Mouse (Mus musculus) forebrain, embryonic 15.5 days (tissue): ENCODE data around the gene Ctse. TPM values are rescaled to one million over a fixed set of nuclear protein-coding genes. Genes with fewer than 3 reads are reported as not detected.

Experiments
- ATAC-seq: fragments of 200-750 bp; cut with Nextera tagmentation; replicated peaks from 2 replicates; pipeline ENCODE4 v1.8.0; 2017; ENCODE audit warnings: mild to moderate bottlenecking, moderate TSS enrichment, moderate library complexity
- H3K27ac ChIP-seq: fragments of 300-500 bp; sonication (generic); replicated peaks from 2 replicates; pipeline ENCODE4 v1.5.1; 2015; ENCODE audit warnings: mild to moderate bottlenecking, inconsistent platforms
- H3K27me3 ChIP-seq: fragments of 300-500 bp; sonication (generic); 2 replicates; pipeline ENCODE4 v1.6.1; 2015; ENCODE audit warnings: inconsistent platforms
- H3K36me3 ChIP-seq: fragments of 300-500 bp; sonication (generic); 2 replicates; pipeline ENCODE4 v1.6.1; 2015; ENCODE audit warnings: mild to moderate bottlenecking, inconsistent platforms
- H3K4me1 ChIP-seq: fragments of 300-500 bp; sonication (generic); 2 replicates; pipeline ENCODE4 v1.6.1; 2015; ENCODE audit warnings: inconsistent platforms
- H3K4me2 ChIP-seq: fragments of 300-500 bp; sonication (generic); replicated peaks from 2 replicates; pipeline ENCODE4 v1.6.1; 2015; ENCODE audit warnings: mild to moderate bottlenecking, inconsistent platforms
- H3K4me3 ChIP-seq: fragments of 300-500 bp; sonication (generic); 2 replicates; pipeline ENCODE4 v1.5.1; 2015; ENCODE audit warnings: mild to moderate bottlenecking, inconsistent platforms
- H3K9ac ChIP-seq: fragments of 300-500 bp; sonication (generic); replicated peaks from 2 replicates; pipeline ENCODE4 v1.6.1; 2015; ENCODE audit warnings: mild to moderate bottlenecking, inconsistent platforms
- H3K9me3 ChIP-seq: fragments of 300-500 bp; sonication (generic); 2 replicates; pipeline ENCODE4 v1.6.1; 2016; ENCODE audit warnings: inconsistent platforms
- WGBS: fragments of 180-500 bp; shearing (Covaris S2); methylation state at CpG from one replicate; pipeline ENCODE4 v1.1.7; 2015; ENCODE audit warnings: mixed read lengths; 5-methylcytosine and 5-hydroxymethylcytosine counted together
- polyA plus RNA-seq: library from polyadenylated mRNA; unstranded; fragments of >200 nt; fragmentation: Nextera tagmentation; extraction: Ambion mirVana; gene quantifications from 2 replicates; pipeline ENCODE4 v1.2.1, GENCODE M21; 2015

Gene Ctse
- polyA plus RNA-seq, 1 experiment from 2014 or later, result not detected

DNA sequence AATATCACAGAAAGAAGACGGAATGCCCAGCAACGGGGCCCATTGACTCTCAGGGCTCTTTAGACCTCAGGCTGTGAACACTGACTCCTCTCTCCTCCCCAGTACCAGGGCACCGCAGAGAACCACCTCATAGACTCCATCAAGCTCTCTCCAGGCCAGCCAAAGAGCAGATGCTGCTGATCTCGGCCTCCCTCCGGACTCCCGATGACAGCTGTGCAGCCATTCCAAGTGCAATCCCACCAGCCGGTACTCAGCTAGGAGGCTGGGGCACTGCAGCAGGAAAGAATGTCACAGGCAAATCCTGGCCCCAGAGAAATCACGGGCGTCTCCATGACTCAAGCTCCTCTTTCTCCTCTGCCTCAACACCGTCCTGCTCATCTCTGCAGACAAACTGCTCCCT is 73.4 kb downstream of the Ctse start:
- Histone ChIP-seq H3K9me3 (no peaks in the 10 kb centered on the region), H3K9ac (no peak overlapping the region), H3K4me2 (no peak overlapping the region), H3K4me1 (no peaks in the 10 kb centered on the region), H3K27me3 (no peaks in the 10 kb centered on the region), H3K4me3 (no peak overlapping the region), H3K36me3 (no peaks in the 10 kb centered on the region), H3K27ac (no peak overlapping the region)
- 82% methylated on average over 10 of the region's 10 CpGs for WGBS
- no peak for ATAC-seq

DNA sequence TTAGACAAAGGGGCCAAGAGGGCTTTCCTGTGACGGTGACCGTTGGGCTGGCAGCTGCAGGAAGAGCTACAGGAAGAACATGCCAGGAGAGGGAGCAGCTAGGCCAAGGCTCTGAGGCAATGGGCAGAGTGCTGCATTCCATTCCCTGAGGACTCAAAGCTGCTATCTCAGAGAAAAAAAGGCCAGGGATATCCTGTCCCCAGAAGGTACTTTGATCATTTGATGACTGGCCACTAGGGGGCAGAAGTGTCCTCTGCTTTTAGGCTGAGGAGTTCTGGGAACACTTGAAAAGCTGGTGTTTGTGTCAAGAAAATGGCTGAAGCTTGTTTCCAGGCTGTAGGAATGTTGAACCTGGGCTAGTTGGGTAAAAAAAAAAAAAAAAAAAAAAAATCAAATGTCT is 74.3 kb downstream of the Ctse start:
- no peak overlapping the region for H3K4me3 ChIP-seq
- H3K27ac ChIP-seq, result no peak overlapping the region
- no peak overlapping the region for H3K9ac ChIP-seq
- no peaks in the 10 kb centered on the region for H3K9me3 ChIP-seq
- WGBS, result 31% methylated on average over 2 of the region's 2 CpGs
- no peaks in the 10 kb centered on the region for H3K36me3 ChIP-seq
- peak; percentile 62 for ATAC-seq
- no peaks in the 10 kb centered on the region for H3K27me3 ChIP-seq
- no peaks in the 10 kb centered on the region for H3K4me1 ChIP-seq
- H3K4me2 ChIP-seq, result no peak overlapping the region

DNA sequence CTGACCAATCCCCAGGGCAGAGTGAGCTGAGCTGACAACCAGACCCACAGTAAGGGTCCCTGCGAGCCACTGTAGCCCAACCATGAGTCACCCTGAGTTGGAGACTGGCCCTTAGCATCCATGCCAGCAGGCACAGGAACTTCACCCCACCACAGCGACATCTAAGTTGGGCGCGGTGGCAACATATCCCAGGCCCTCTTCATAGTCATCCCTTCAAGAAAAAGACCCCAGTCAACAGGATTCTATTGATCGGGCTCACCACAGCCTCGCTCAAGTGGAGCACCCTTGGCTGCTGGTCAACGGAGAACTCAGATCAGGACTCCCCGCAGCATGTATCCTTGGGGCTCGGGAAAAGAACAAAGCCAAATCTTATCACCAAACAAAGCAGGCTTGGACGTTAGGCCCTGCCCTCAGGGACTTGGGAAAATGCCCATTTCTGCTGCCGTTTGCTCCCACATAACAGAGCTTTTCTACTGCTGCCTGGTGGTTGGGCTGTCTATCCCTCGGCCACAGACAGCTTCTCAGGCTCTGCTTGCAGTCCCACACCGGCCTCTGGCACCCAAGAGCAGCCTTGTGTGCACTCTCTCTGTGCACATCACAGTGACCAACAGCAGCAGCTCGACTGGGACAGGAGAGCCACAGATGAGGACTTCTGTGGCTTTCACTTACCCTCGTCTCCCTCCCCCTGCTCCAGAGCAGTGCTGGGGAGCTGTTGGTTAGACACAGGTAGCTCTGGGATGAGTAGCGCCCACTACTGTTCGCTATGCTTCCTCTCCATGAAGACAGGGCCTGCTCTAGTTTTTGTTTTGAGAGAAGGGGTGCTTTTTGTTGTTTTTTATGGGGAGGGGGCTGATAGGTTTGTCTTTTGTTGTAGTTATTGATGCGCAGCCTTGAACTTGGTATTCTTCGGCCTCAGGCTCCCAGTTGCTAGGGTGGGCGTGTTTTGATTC is 76.6 kb downstream of the Ctse start:
- ATAC-seq, result no peak
- no peak overlapping the region for H3K27ac ChIP-seq
- no peaks in the 10 kb centered on the region for H3K36me3 ChIP-seq
- H3K9ac ChIP-seq, result no peak overlapping the region
- no peak overlapping the region for H3K4me2 ChIP-seq
- H3K4me3 ChIP-seq, result no peak overlapping the region
- no peaks in the 10 kb centered on the region for H3K27me3 ChIP-seq
- no peaks in the 10 kb centered on the region for H3K4me1 ChIP-seq
- no peaks in the 10 kb centered on the region for H3K9me3 ChIP-seq
- 60% methylated on average over 20 of the region's 20 CpGs for WGBS

DNA sequence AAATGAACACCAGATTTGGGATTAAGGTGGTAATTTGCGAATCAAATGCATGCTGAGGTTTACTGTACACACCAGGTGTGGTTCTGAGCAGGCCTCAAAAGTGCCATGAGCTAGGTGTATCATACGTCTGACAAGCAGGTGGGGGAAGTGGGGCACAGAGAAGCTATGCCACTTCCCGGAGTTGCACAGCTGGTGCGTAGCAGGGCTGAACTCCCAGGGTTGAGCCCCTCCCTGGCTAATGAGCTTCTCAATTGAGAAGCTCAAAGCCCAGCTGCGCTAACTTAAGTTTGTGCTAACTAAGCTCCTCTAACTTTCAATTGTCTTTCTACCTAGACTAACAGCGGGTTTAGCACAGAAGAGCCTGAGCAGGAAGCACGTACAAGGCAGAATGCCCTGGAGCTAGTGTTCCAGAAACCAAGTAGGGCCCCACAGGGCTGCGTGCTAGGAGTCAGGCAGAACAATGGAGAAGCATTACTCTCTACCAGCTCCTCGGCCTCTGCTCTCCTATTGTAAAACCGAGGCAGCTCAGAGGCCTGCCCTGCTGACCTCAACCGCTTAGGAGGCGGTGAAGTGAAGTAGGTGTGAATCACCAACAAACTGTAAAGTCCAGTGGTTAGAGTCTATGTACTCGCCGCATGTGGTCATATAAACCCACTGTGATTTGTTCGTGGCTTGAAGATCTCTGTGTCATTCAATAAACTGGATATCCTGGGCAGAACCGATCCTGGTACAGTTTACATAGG is 81.0 kb downstream of the Ctse start:
- ATAC-seq, result no peak
- no peak overlapping the region for H3K27ac ChIP-seq
- H3K4me3 ChIP-seq, result no peak overlapping the region
- H3K9me3 ChIP-seq, result no peaks in the 10 kb centered on the region
- H3K9ac ChIP-seq, result no peak overlapping the region
- 46% methylated on average over 16 of the region's 16 CpGs for WGBS
- H3K27me3 ChIP-seq, result no peaks in the 10 kb centered on the region
- H3K36me3 ChIP-seq, result no peaks in the 10 kb centered on the region
- H3K4me1 ChIP-seq, result no peaks in the 10 kb centered on the region
- no peak overlapping the region for H3K4me2 ChIP-seq

DNA sequence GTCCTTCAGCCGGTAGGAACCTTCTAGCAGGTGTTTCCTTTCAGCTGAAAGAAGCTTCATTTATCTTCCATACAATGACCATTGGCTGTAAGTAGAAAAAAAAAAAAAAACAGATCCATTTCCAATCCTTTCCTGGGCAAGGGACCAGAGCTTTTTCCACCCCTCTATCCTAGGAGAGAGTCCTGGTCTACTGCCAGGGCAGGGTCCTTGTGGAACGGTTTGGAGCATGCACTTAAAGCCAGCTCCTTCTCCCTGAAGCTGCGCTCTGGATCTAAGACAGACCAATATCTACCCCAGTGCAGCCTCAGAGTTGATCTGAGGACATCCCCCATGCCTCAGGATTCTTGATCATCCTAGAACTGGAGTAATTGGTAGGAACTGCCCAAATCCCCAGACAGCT is 83.9 kb downstream of the Ctse start:
- H3K4me2 ChIP-seq, result no peak overlapping the region
- H3K27me3 ChIP-seq, result no peaks in the 10 kb centered on the region
- no peak overlapping the region for H3K9ac ChIP-seq
- H3K4me3 ChIP-seq, result no peak overlapping the region
- 85% methylated on average over 3 of the region's 3 CpGs for WGBS
- no peaks in the 10 kb centered on the region for H3K4me1 ChIP-seq
- H3K36me3 ChIP-seq, result no peaks in the 10 kb centered on the region
- H3K9me3 ChIP-seq, result no peaks in the 10 kb centered on the region
- ATAC-seq, result no peak
- H3K27ac ChIP-seq, result no peak overlapping the region

DNA sequence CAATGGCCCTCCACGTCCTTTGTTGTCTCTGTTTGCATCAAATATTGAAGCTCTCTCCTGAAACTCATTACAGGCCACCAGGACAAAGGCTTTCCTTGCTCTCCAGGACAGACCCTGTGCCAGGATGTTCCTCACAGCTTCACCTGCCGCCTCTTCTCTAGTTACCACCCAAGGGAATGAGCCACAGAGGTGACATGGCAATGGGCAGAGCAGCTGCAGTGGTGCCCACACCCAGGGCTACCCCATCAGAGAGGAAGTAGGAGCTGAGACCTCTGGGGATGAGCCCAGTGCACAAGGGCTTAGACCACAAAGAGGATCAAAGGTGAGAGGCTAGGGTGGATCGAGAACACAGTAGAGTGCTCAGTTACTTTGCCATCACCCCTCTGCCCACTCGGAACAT is 85.4 kb downstream of the Ctse start:
- 40% methylated on average over 4 of the region's 4 CpGs for WGBS
- Histone ChIP-seq H3K27me3 (no peaks in the 10 kb centered on the region), H3K9ac (no peak overlapping the region), H3K9me3 (no peaks in the 10 kb centered on the region), H3K27ac (no peak overlapping the region), H3K4me3 (no peak overlapping the region), H3K36me3 (no peaks in the 10 kb centered on the region), H3K4me2 (no peak overlapping the region), H3K4me1 (no peaks in the 10 kb centered on the region)
- no peak for ATAC-seq

Other genes with a start within 250 kb of the Ctse start
- 23.3 and 24.2 TPM in 2 replicates for gene Srgap2, start 111.0 kb upstream of the Ctse start, polyA plus RNA-seq
- gene Fam72a, start 110.4 kb upstream of the Ctse start, polyA plus RNA-seq, result 2.0 and 2.4 TPM in 2 replicates
- gene Avpr1b, start 39.1 kb upstream of the Ctse start, polyA plus RNA-seq, result not detected in 2 replicates
- gene Rab7b, start 50.4 kb downstream of the Ctse start, polyA plus RNA-seq, result 0.37 and 1.3 TPM in 2 replicates
- gene Slc26a9, start 105.7 kb downstream of the Ctse start, polyA plus RNA-seq, result 0.04 and 0.09 TPM in 2 replicates
- gene Pm20d1, start 159.1 kb downstream of the Ctse start, polyA plus RNA-seq, result 0.19 and 0.69 TPM in 2 replicates
- 14.2 and 16.0 TPM in 2 replicates for gene Slc41a1, start 189.2 kb downstream of the Ctse start, polyA plus RNA-seq
- gene Rab29, start 228.9 kb downstream of the Ctse start, polyA plus RNA-seq, result 8.0 and 8.6 TPM in 2 replicates